Mouse (Mus musculus) liver, embryonic 14.5 days (tissue): ENCODE measurements around the gene Zfp418.

Source experiments
- CTCF ChIP-seq: IDR thresholded peaks from 2 replicates; pipeline ENCODE4 v1.5.1; 2016; ENCODE audit warnings: antibody characterized with exemption, low read depth, control low read depth
- EP300 ChIP-seq: IDR thresholded peaks from 2 replicates; pipeline ENCODE4 v1.6.1; 2016; ENCODE audit warnings: antibody characterized with exemption, low read depth

GRCm38 (mm10) chr7:7132751-7133150 is 38.4 kb upstream of the Zfp418 start:
- no peak for TF ChIP-seq CTCF
- no peak for TF ChIP-seq EP300
